Mouse (Mus musculus) MEL (cell line): ENCODE results near the gene Camta1. TPM values are rescaled to one million over a fixed set of nuclear protein-coding genes. Genes with fewer than 3 reads are reported as not detected.

Experiments used
- DNase-seq: peaks from one replicate; pipeline ENCODE4 v3.0.0; 2011; ENCODE audit warnings: low read depth, low spot score
- H3K27ac ChIP-seq: 2 replicates; pipeline ENCODE4 v1.5.1; 2012; ENCODE audit warnings: low read depth, mild to moderate bottlenecking, control low read depth, low read length, moderate library complexity; ENCODE audit not compliant: control insufficient read depth
- H3K27me3 ChIP-seq, 2 experiments: fragments of 150-350 bp in 1 of 2; sonication (generic) in 1 of 2; 2 replicates each; pipeline ENCODE4 v1.6.1; 2012; ENCODE audit warnings: low read length in 2 of 2, mild to moderate bottlenecking in 2 of 2, improper control_type of control experiment in 1 of 2, moderate library complexity in 1 of 2; ENCODE audit not compliant: insufficient read depth in 2 of 2, control insufficient read depth in 1 of 2
- H3K36me3 ChIP-seq, 2 experiments: 2 replicates each; pipeline ENCODE4 v1.6.1; 2012 to 2014; ENCODE audit warnings: low read length in 2 of 2, improper control_type of control experiment in 1 of 2, inconsistent platforms in 1 of 2, mild to moderate bottlenecking in 1 of 2; ENCODE audit not compliant: insufficient read depth in 2 of 2, control insufficient read depth in 1 of 2
- H3K4me1 ChIP-seq, 2 experiments: fragments of 150-350 bp in 1 of 2; sonication (generic) in 1 of 2; 2 replicates each; pipeline ENCODE4 v1.6.1; 2012; ENCODE audit warnings: low read length in 2 of 2, improper control_type of control experiment in 1 of 2, mild to moderate bottlenecking in 1 of 2; ENCODE audit not compliant: insufficient read depth in 2 of 2, control insufficient read depth in 1 of 2
- H3K4me3 ChIP-seq, 2 experiments: fragments of 150-350 bp in 1 of 2; sonication (generic) in 1 of 2; 2 replicates each; pipeline ENCODE4 v1.5.1; 2012; ENCODE audit warnings: low read depth in 2 of 2, low read length in 2 of 2, mild to moderate bottlenecking in 2 of 2, moderate library complexity in 2 of 2, control low read depth in 1 of 2, improper control_type of control experiment in 1 of 2; ENCODE audit not compliant: control insufficient read depth in 1 of 2, insufficient read depth in 1 of 2
- H3K79me2 ChIP-seq: 2 replicates; pipeline ENCODE4 v1.6.1; 2012; ENCODE audit warnings: mild to moderate bottlenecking, low read length, moderate library complexity; ENCODE audit not compliant: control insufficient read depth, poor library complexity, insufficient read depth
- H3K9ac ChIP-seq: 2 replicates; pipeline ENCODE4 v1.6.1; 2012; ENCODE audit warnings: low read depth, mild to moderate bottlenecking, control low read depth, low read length, moderate library complexity; ENCODE audit not compliant: control insufficient read depth, poor library complexity, severe bottlenecking
- H3K9me3 ChIP-seq: fragments of 150-350 bp; sonication (generic); replicated peaks from 2 replicates; pipeline ENCODE4 v1.6.1; 2012; ENCODE audit warnings: mild to moderate bottlenecking, low read length, improper control_type of control experiment, moderate library complexity; ENCODE audit not compliant: insufficient read depth
- BHLHE40 ChIP-seq: IDR thresholded peaks from 2 replicates; pipeline ENCODE4 v1.6.1; 2012; ENCODE audit warnings: low read depth, mild to moderate bottlenecking, inconsistent platforms, low read length, improper control_type of control experiment, borderline replicate concordance
- CHD1 ChIP-seq: IDR thresholded peaks from 2 replicates; pipeline ENCODE4 v1.6.1; 2012; ENCODE audit warnings: low read depth, mild to moderate bottlenecking, inconsistent platforms, low read length, improper control_type of control experiment
- CHD2 ChIP-seq: IDR thresholded peaks from 2 replicates; pipeline ENCODE4 v1.6.1; 2011; ENCODE audit warnings: low read length, improper control_type of control experiment
- CTCF ChIP-seq, 3 experiments: IDR thresholded peaks in 2 of 3; conservative IDR thresholded peaks in 1 of 3; 2 replicates each; pipeline ENCODE4 v1.5.1; 2011 to 2012; ENCODE audit warnings: low read length in 3 of 3, low read depth in 2 of 3, mild to moderate bottlenecking in 2 of 3, improper control_type of control experiment in 1 of 3, inconsistent platforms in 1 of 3, mixed read lengths in 1 of 3, moderate library complexity in 1 of 3; ENCODE audit not compliant: control insufficient read depth in 1 of 3, insufficient read depth in 1 of 3, poor library complexity in 1 of 3, severe bottlenecking in 1 of 3
- E2F4 ChIP-seq: IDR thresholded peaks from 2 replicates; pipeline ENCODE4 v1.6.1; 2011; ENCODE audit warnings: low read depth, low read length, improper control_type of control experiment, borderline replicate concordance
- ELF1 ChIP-seq: IDR thresholded peaks from 2 replicates; pipeline ENCODE4 v1.6.1; 2014; ENCODE audit warnings: low read depth, mild to moderate bottlenecking, inconsistent platforms, low read length, improper control_type of control experiment, moderate library complexity
- EP300 ChIP-seq, 2 experiments: IDR thresholded peaks; 2 replicates each; pipeline ENCODE4 v1.6.1; 2011; ENCODE audit warnings: improper control_type of control experiment in 2 of 2, low read length in 2 of 2, low read depth in 1 of 2, mild to moderate bottlenecking in 1 of 2
- ETS1 ChIP-seq: IDR thresholded peaks from 2 replicates; pipeline ENCODE4 v1.6.1; 2012; ENCODE audit warnings: low read depth, mild to moderate bottlenecking, inconsistent platforms, low read length, improper control_type of control experiment, moderate library complexity
- GABPA ChIP-seq: IDR thresholded peaks from 2 replicates; pipeline ENCODE4 v1.6.1; 2012; ENCODE audit warnings: low read depth, mild to moderate bottlenecking, inconsistent platforms, low read length, improper control_type of control experiment, moderate library complexity
- GATA1 ChIP-seq: IDR thresholded peaks from 2 replicates; pipeline ENCODE4 v1.6.1; 2011; ENCODE audit warnings: low read depth, low read length, improper control_type of control experiment
- HCFC1 ChIP-seq: IDR thresholded peaks from 2 replicates; pipeline ENCODE4 v1.6.1; 2012; ENCODE audit warnings: low read depth, mild to moderate bottlenecking, inconsistent platforms, low read length, improper control_type of control experiment, moderate library complexity
- JUND ChIP-seq: IDR thresholded peaks from 2 replicates; pipeline ENCODE4 v1.6.1; 2011; ENCODE audit warnings: low read depth, mild to moderate bottlenecking, improper control_type of control experiment, low read length
- KAT2A ChIP-seq: conservative IDR thresholded peaks from 2 replicates; pipeline ENCODE4 v1.6.1; 2012; ENCODE audit warnings: low read depth, low read length, improper control_type of control experiment, inconsistent platforms
- MAFK ChIP-seq: IDR thresholded peaks from 2 replicates; pipeline ENCODE4 v1.6.1; 2011; ENCODE audit warnings: low read depth, mild to moderate bottlenecking, low read length, improper control_type of control experiment, borderline replicate concordance
- MAX ChIP-seq: IDR thresholded peaks from 2 replicates; pipeline ENCODE4 v1.6.1; 2011; ENCODE audit warnings: low read length, improper control_type of control experiment
- MAZ ChIP-seq: IDR thresholded peaks from 2 replicates; pipeline ENCODE4 v1.6.1; 2012; ENCODE audit warnings: low read depth, mild to moderate bottlenecking, inconsistent platforms, low read length, improper control_type of control experiment
- MEF2A ChIP-seq: IDR thresholded peaks from 2 replicates; pipeline ENCODE4 v1.6.1; 2014; ENCODE audit warnings: low read depth, mild to moderate bottlenecking, inconsistent platforms, low read length, improper control_type of control experiment; ENCODE audit not compliant: poor library complexity, insufficient replicate concordance, severe bottlenecking; ENCODE audit errors: extremely low read depth
- MYB ChIP-seq: IDR thresholded peaks from 2 replicates; pipeline ENCODE4 v1.6.1; 2011; ENCODE audit warnings: mild to moderate bottlenecking, low read depth, low read length, improper control_type of control experiment
- MYC ChIP-seq: IDR thresholded peaks from 2 replicates; pipeline ENCODE4 v1.6.1; 2011; ENCODE audit warnings: low read depth, mild to moderate bottlenecking, low read length, improper control_type of control experiment, moderate library complexity
- NELFE ChIP-seq: IDR thresholded peaks from 2 replicates; pipeline ENCODE4 v1.6.1; 2011; ENCODE audit warnings: low read depth, low read length, improper control_type of control experiment
- NRF1 ChIP-seq: IDR thresholded peaks from 2 replicates; pipeline ENCODE4 v1.6.1; 2014; ENCODE audit warnings: low read depth, mild to moderate bottlenecking, inconsistent platforms, low read length, improper control_type of control experiment, moderate library complexity; ENCODE audit not compliant: poor library complexity, insufficient read depth, severe bottlenecking
- POLR2A ChIP-seq, 2 experiments: IDR thresholded peaks; 2 replicates each; pipeline ENCODE4 v1.6.1; 2011 to 2012; ENCODE audit warnings: low read length in 2 of 2, mild to moderate bottlenecking in 2 of 2, control low read depth in 1 of 2, improper control_type of control experiment in 1 of 2, low read depth in 1 of 2, moderate library complexity in 1 of 2; ENCODE audit not compliant: control insufficient read depth in 1 of 2, insufficient read depth in 1 of 2, poor library complexity in 1 of 2
- POLR2AphosphoS2 ChIP-seq: IDR thresholded peaks from 2 replicates; pipeline ENCODE4 v1.6.1; 2011; ENCODE audit warnings: low read length, improper control_type of control experiment
- POLR2AphosphoS5 ChIP-seq: IDR thresholded peaks from 2 replicates; pipeline ENCODE4 v1.6.1; 2012; ENCODE audit warnings: low read depth, borderline replicate concordance, mild to moderate bottlenecking, inconsistent platforms, low read length, moderate library complexity, mixed read lengths
- RAD21 ChIP-seq: IDR thresholded peaks from 2 replicates; pipeline ENCODE4 v1.6.1; 2011; ENCODE audit warnings: mild to moderate bottlenecking, low read depth, low read length, improper control_type of control experiment
- RCOR1 ChIP-seq: IDR thresholded peaks from 2 replicates; pipeline ENCODE4 v1.6.1; 2012; ENCODE audit warnings: low read depth, mild to moderate bottlenecking, inconsistent platforms, low read length, improper control_type of control experiment
- SIN3A ChIP-seq: IDR thresholded peaks from 2 replicates; pipeline ENCODE4 v1.6.1; 2012; ENCODE audit warnings: low read length, improper control_type of control experiment, inconsistent platforms
- SMC3 ChIP-seq: IDR thresholded peaks from 2 replicates; pipeline ENCODE4 v1.6.1; 2011; ENCODE audit warnings: low read depth, low read length, improper control_type of control experiment
- TAL1 ChIP-seq: IDR thresholded peaks from 2 replicates; pipeline ENCODE4 v1.6.1; 2012; ENCODE audit warnings: mild to moderate bottlenecking, inconsistent platforms, low read length, moderate library complexity, mixed read lengths
- TBP ChIP-seq: IDR thresholded peaks from 2 replicates; pipeline ENCODE4 v1.8.0; 2011; ENCODE audit warnings: low read depth, low read length, improper control_type of control experiment
- TCF12 ChIP-seq: IDR thresholded peaks from 2 replicates; pipeline ENCODE4 v1.6.1; 2014; ENCODE audit warnings: low read depth, mild to moderate bottlenecking, inconsistent platforms, low read length, improper control_type of control experiment, moderate library complexity
- UBTF ChIP-seq: IDR thresholded peaks from 2 replicates; pipeline ENCODE4 v1.6.1; 2012; ENCODE audit warnings: low read depth, mild to moderate bottlenecking, inconsistent platforms, low read length, improper control_type of control experiment, moderate library complexity, borderline replicate concordance; ENCODE audit not compliant: insufficient read depth
- USF1 ChIP-seq: IDR thresholded peaks from 2 replicates; pipeline ENCODE4 v1.6.1; 2014; ENCODE audit warnings: low read depth, mild to moderate bottlenecking, inconsistent platforms, low read length, improper control_type of control experiment, moderate library complexity
- USF2 ChIP-seq, 2 experiments: IDR thresholded peaks; 2 replicates each; pipeline ENCODE4 v1.6.1; 2011 to 2012; ENCODE audit warnings: improper control_type of control experiment in 2 of 2, low read length in 2 of 2, borderline replicate concordance in 1 of 2, inconsistent platforms in 1 of 2, low read depth in 1 of 2, mild to moderate bottlenecking in 1 of 2; ENCODE audit not compliant: insufficient read depth in 1 of 2
- ZC3H11A ChIP-seq: IDR thresholded peaks from 2 replicates; pipeline ENCODE4 v1.6.1; 2012; ENCODE audit warnings: low read depth, mild to moderate bottlenecking, inconsistent platforms, low read length, improper control_type of control experiment
- ZKSCAN1 ChIP-seq: IDR thresholded peaks from 2 replicates; pipeline ENCODE4 v1.6.1; 2012; ENCODE audit warnings: low read depth, mild to moderate bottlenecking, inconsistent platforms, low read length, improper control_type of control experiment, moderate library complexity
- ZMIZ1 ChIP-seq: IDR thresholded peaks from 2 replicates; pipeline ENCODE4 v1.6.1; 2012; ENCODE audit warnings: low read depth, mild to moderate bottlenecking, inconsistent platforms, low read length, improper control_type of control experiment, moderate library complexity
- ZNF384 ChIP-seq: IDR thresholded peaks from 2 replicates; pipeline ENCODE4 v1.6.1; 2012; ENCODE audit warnings: low read depth, mild to moderate bottlenecking, inconsistent platforms, low read length, improper control_type of control experiment
- polyA plus RNA-seq, 2 experiments: library from polyadenylated mRNA; stranded (reverse) in 1 of 2; unstranded in 1 of 2; fragments of >175 nt in 1 of 2; fragments of >200 nt in 1 of 2; gene quantifications; 2 replicates each; pipeline versions ENCODE4 v1.2.1 to v1.2.4; 2012; ENCODE audit warnings: low replicate concordance in 2 of 2, low read depth in 1 of 2; ENCODE audit not compliant: insufficient read length in 2 of 2, insufficient read depth in 1 of 2, missing spikeins in 1 of 2
- total RNA-seq: library from RNA; depleted of rRNA; stranded (reverse); fragments of 300-350 nt; gene quantifications from 2 replicates; pipeline ENCODE4 v1.2.3, GENCODE M21; 2012

Gene Camta1
- total and polyA plus RNA-seq, 3 experiments: 28.2 to 87.5 TPM; not detected in 1

- H3K27me3 ChIP-seq: no peaks in the 10 kb centered on the region
- H3K9me3 ChIP-seq: no peaks in the 10 kb centered on the region
- peaks cover 10 to 32% of the 10 kb centered on the region in 2 experiments for H3K4me1 ChIP-seq
- peaks cover 0 to 45% of the 10 kb centered on the region in 2 experiments; a peak in 3 of 4 replicates for H3K36me3 ChIP-seq
- DNase-seq: peak; percentile 80
- H3K4me3 ChIP-seq: peak overlapping the region; percentile 86 to 93
- H3K79me2 ChIP-seq: peaks cover 61% of the 10 kb centered on the region
- peak overlapping the region; percentile 95 for H3K27ac ChIP-seq
- peak overlapping the region; percentile 71 for H3K9ac ChIP-seq
- no peak for TF ChIP-seq GABPA
- no peak for TF ChIP-seq MAFK
- no peak for TF ChIP-seq USF1
- no peak for TF ChIP-seq MAX
- TF ChIP-seq SMC3: no peak
- peak; percentile 69; the same call in 1 of the 2 replicates for TF ChIP-seq ETS1
- no peak for TF ChIP-seq USF2 (IDR thresholded peaks at IDR 0.05; ENCODE audit: borderline replicate concordance in 1 of 2, insufficient read depth in 1 of 2, low read depth in 1 of 2, low read length in 2 of 2)
- TF ChIP-seq SIN3A: peak; percentile 79; the same call in 1 of the 2 replicates
- no peak for TF ChIP-seq POLR2AphosphoS5
- no peak for TF ChIP-seq POLR2AphosphoS2
- no peak for TF ChIP-seq ZMIZ1
- no peak for TF ChIP-seq JUND
- TF ChIP-seq NRF1: no peak
- TF ChIP-seq MYB: peak; percentile 87
- no peak for TF ChIP-seq CTCF (IDR thresholded peaks at IDR 0.05 in 2 of 3, conservative IDR thresholded peaks at IDR 0.05 in 1 of 3; ENCODE audit: control insufficient read depth in 1 of 3, insufficient read depth in 1 of 3, low read depth in 2 of 3, low read length in 3 of 3, poor library complexity in 1 of 3, severe bottlenecking in 1 of 3)
- TF ChIP-seq MYC: no peak
- peak; percentile 45; the same call in 1 of the 2 replicates for TF ChIP-seq TBP
- no peak for TF ChIP-seq ZC3H11A
- TF ChIP-seq MAZ: no peak
- no peak for TF ChIP-seq E2F4
- TF ChIP-seq ZKSCAN1: no peak
- 0 out of 2 replicates have a peak, but pooled peaks have one; percentile 8 for TF ChIP-seq ELF1
- TF ChIP-seq NELFE: no peak
- no peak for TF ChIP-seq CHD1
- TF ChIP-seq KAT2A: no peak
- TF ChIP-seq EP300 (IDR thresholded peaks at IDR 0.05; ENCODE audit: low read depth in 1 of 2, low read length in 2 of 2): peak; percentile 97 to 98
- TF ChIP-seq POLR2A (IDR thresholded peaks at IDR 0.05; ENCODE audit: control insufficient read depth in 1 of 2, insufficient read depth in 1 of 2, low read depth in 1 of 2, low read length in 2 of 2, poor library complexity in 1 of 2): peak in 1 of 2 experiments; percentile 42; a peak in 2 of 4 replicates
- peak; percentile 94 for TF ChIP-seq TCF12
- peak; percentile 86 for TF ChIP-seq ZNF384
- peak; percentile 95 for TF ChIP-seq GATA1
- peak; percentile 88 for TF ChIP-seq TAL1
- TF ChIP-seq BHLHE40: no peak
- TF ChIP-seq CHD2: no peak
- no peak for TF ChIP-seq MEF2A
- no peak for TF ChIP-seq UBTF
- peak; percentile 85 for TF ChIP-seq RCOR1
- TF ChIP-seq RAD21: no peak
- TF ChIP-seq HCFC1: 0 out of 2 replicates have a peak, but pooled peaks have one; percentile 22
Observed at GRCm38 (mm10) chr4:151859275-151859674, 2.4 kb downstream of the Camta1 start.
